Mouse (Mus musculus): ENCODE data around the gene Tdp2. TPM values are rescaled to one million over a fixed set of nuclear protein-coding genes. Genes with fewer than 3 reads are reported as not detected.

The Tdp2 gene
- total and polyA plus RNA-seq, 3 experiments = 33.1 to 45.3 TPM; not detected in 1

DNA sequence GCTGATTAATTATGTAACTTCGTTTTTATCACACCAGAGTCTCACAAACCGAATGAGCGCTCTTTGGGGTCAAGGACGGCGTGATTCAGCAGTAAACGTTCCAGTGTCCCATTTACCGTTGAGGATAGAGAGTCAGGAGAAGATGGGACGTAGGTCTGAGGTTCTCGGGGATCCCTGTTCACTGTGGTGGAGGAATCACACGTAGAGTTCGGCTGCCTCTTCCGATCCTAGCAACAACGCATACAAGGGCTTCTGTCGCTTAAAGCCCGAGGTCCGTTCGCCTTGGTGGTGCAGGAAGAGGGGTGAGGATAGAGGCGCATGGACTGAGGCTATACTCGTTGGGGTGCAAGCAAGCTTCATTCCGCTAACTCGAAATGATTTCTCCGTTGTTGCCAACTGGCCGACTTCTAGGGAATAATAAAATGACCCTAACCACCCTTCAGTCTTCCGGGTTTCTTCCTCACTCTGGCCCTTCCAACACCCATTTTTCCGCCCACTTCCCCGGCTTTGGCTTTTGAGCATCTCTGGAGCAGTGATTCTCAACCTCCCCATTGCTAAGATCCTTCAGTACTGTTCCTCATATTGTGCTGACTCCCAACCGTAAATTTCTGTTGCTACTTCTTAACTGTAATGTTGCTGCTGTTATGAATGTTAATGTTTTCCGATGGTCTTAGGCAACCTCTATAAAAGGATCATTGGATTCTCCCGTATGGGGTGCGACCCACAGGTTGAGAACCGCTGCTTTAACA, 31.4 kb upstream of the Tdp2 start:
- no peak; the same call in 1 of the 2 replicates for TF ChIP-seq KAT2A (conservative IDR thresholded peaks at IDR 0.05; ENCODE audit: low read depth, low read length)
- no peak for TF ChIP-seq RAD21 (IDR thresholded peaks at IDR 0.05; ENCODE audit: low read depth, low read length)
- TF ChIP-seq RCOR1 (IDR thresholded peaks at IDR 0.05; ENCODE audit: low read depth, low read length) = peak; percentile 44
- TF ChIP-seq USF2 (IDR thresholded peaks at IDR 0.05; ENCODE audit: borderline replicate concordance in 1 of 2, insufficient read depth in 1 of 2, low read depth in 1 of 2, low read length in 2 of 2) = no peak
- TF ChIP-seq MEF2A (IDR thresholded peaks at IDR 0.05; ENCODE audit: extremely low read depth, insufficient replicate concordance, low read depth, low read length, poor library complexity, severe bottlenecking) = no peak
- no peak for TF ChIP-seq MAZ (IDR thresholded peaks at IDR 0.05; ENCODE audit: low read depth, low read length)
- peak; percentile 1; the same call in 1 of the 2 replicates for TF ChIP-seq SIN3A (IDR thresholded peaks at IDR 0.05; ENCODE audit: low read length)
- TF ChIP-seq CTCF (IDR thresholded peaks at IDR 0.05 in 2 of 3, conservative IDR thresholded peaks at IDR 0.05 in 1 of 3; ENCODE audit: control insufficient read depth in 1 of 3, insufficient read depth in 1 of 3, low read depth in 2 of 3, low read length in 3 of 3, poor library complexity in 1 of 3, severe bottlenecking in 1 of 3) = no peak
- no peak for TF ChIP-seq ZC3H11A (IDR thresholded peaks at IDR 0.05; ENCODE audit: low read depth, low read length)
- peak; percentile 45 for TF ChIP-seq MXI1 (IDR thresholded peaks at IDR 0.05; ENCODE audit: low read depth, low read length)
- TF ChIP-seq GABPA (IDR thresholded peaks at IDR 0.05; ENCODE audit: low read depth, low read length) = no peak
- TF ChIP-seq POLR2AphosphoS2 (IDR thresholded peaks at IDR 0.05; ENCODE audit: low read length) = no peak
- 0 out of 2 replicates have a peak, but pooled peaks have one; percentile 24 for TF ChIP-seq MYC (IDR thresholded peaks at IDR 0.05; ENCODE audit: low read depth, low read length)
- TF ChIP-seq BHLHE40 (IDR thresholded peaks at IDR 0.05; ENCODE audit: borderline replicate concordance, low read depth, low read length) = no peak
- no peak for TF ChIP-seq USF1 (IDR thresholded peaks at IDR 0.05; ENCODE audit: low read depth, low read length)
- TF ChIP-seq TAL1 (IDR thresholded peaks at IDR 0.05; ENCODE audit: low read length) = no peak
- peak; percentile 25 for TF ChIP-seq NELFE (IDR thresholded peaks at IDR 0.05; ENCODE audit: low read depth, low read length)
- TF ChIP-seq MAX (IDR thresholded peaks at IDR 0.05; ENCODE audit: low read length) = 0 out of 2 replicates have a peak, but pooled peaks have one; percentile 22
- no peak for TF ChIP-seq ELF1 (IDR thresholded peaks at IDR 0.05; ENCODE audit: low read depth, low read length)
- no peak for TF ChIP-seq TCF12 (IDR thresholded peaks at IDR 0.05; ENCODE audit: low read depth, low read length)
- TF ChIP-seq ETS1 (IDR thresholded peaks at IDR 0.05; ENCODE audit: low read depth, low read length) = 0 out of 2 replicates have a peak, but pooled peaks have one; percentile 16
- TF ChIP-seq CHD1 (IDR thresholded peaks at IDR 0.05; ENCODE audit: low read depth, low read length) = no peak
- peak; percentile 59; the same call in 1 of the 2 replicates for TF ChIP-seq ZMIZ1 (IDR thresholded peaks at IDR 0.05; ENCODE audit: low read depth, low read length)
- TF ChIP-seq TBP (IDR thresholded peaks at IDR 0.05; ENCODE audit: low read depth, low read length) = peak; percentile 25; the same call in 1 of the 2 replicates
- no peak for TF ChIP-seq NRF1 (IDR thresholded peaks at IDR 0.05; ENCODE audit: insufficient read depth, low read depth, low read length, poor library complexity, severe bottlenecking)
- peak in 1 of 2 experiments; percentile 33; a peak in 1 of 4 replicates for TF ChIP-seq EP300 (IDR thresholded peaks at IDR 0.05; ENCODE audit: low read depth in 1 of 2, low read length in 2 of 2)
- Histone ChIP-seq H3K79me2 (ENCODE audit: control insufficient read depth, insufficient read depth, low read length, poor library complexity) (peaks cover 36% of the 10 kb centered on the region), H3K27ac (ENCODE audit: control insufficient read depth, low read depth, low read length) (peak overlapping the region; percentile 90), H3K36me3 (ENCODE audit: control insufficient read depth in 1 of 2, insufficient read depth in 2 of 2, low read length in 2 of 2) (peaks cover 6 to 15% of the 10 kb centered on the region in 2 experiments), H3K9ac (ENCODE audit: control insufficient read depth, low read depth, low read length, poor library complexity, severe bottlenecking) (peak overlapping the region; percentile 84), H3K9me3 (replicated peaks; ENCODE audit: insufficient read depth, low read length) (no peaks in the 10 kb centered on the region), H3K4me1 (ENCODE audit: control insufficient read depth in 1 of 2, insufficient read depth in 2 of 2, low read length in 2 of 2) (peaks cover 6 to 7% of the 10 kb centered on the region in 2 experiments), H3K4me3 (ENCODE audit: control insufficient read depth in 1 of 2, insufficient read depth in 1 of 2, low read depth in 2 of 2, low read length in 2 of 2) (peak overlapping the region; percentile 87 to 94), H3K27me3 (ENCODE audit: control insufficient read depth in 1 of 2, insufficient read depth in 2 of 2, low read length in 2 of 2) (no peaks in the 10 kb centered on the region)
- peak; percentile 68 for DNase-seq (ENCODE audit: low read depth, low spot score)
